Mouse (Mus musculus) testis, postnatal 10 days (tissue): ENCODE data around the gene Tnfrsf11a.
"Not testable (repeated sequence)": the region's sequence is repeated elsewhere in the genome, so short reads cannot be mapped to it uniquely, and the experiment has no call there.

Source experiments
- DNase-seq: peaks from one replicate; pipeline ENCODE4 v3.0.0; 2021; ENCODE audit warnings: low spot score

Gene Tnfrsf11a

GRCm38 (mm10) chr1:105780457-105781364 is at the start of gene Tnfrsf11a:
Tnfrsf11a (plus strand) TSS chr1:105780718.
- peak; percentile 79 for DNase-seq

- DNase-seq: no peak
Measured at GRCm38 (mm10) chr1:105735318-105735717, 45.2 kb upstream of the Tnfrsf11a start.

GRCm38 (mm10) chr1:105738334-105738733 is 42.2 kb upstream of the Tnfrsf11a start:
- no peak for DNase-seq

GRCm38 (mm10) chr1:105739493-105739892 is 41.0 kb upstream of the Tnfrsf11a start:
- no peak for DNase-seq

GRCm38 (mm10) chr1:105742481-105742880 is 38.0 kb upstream of the Tnfrsf11a start:
- DNase-seq: no peak

GRCm38 (mm10) chr1:105746444-105746843 is 34.1 kb upstream of the Tnfrsf11a start:
- no peak for DNase-seq

GRCm38 (mm10) chr1:105746858-105747596 is 33.5 kb upstream of the Tnfrsf11a start:
- DNase-seq: no peak

- no peak for DNase-seq
Measured at GRCm38 (mm10) chr1:105748091-105748799, 32.3 kb upstream of the Tnfrsf11a start.

GRCm38 (mm10) chr1:105752196-105752595 is 28.3 kb upstream of the Tnfrsf11a start:
- DNase-seq: no peak

GRCm38 (mm10) chr1:105752944-105753343 is 27.6 kb upstream of the Tnfrsf11a start:
- no peak for DNase-seq

- no peak for DNase-seq
Measured at GRCm38 (mm10) chr1:105758798-105759197, 21.7 kb upstream of the Tnfrsf11a start.

- no peak for DNase-seq
Measured at GRCm38 (mm10) chr1:105759422-105760165, 20.9 kb upstream of the Tnfrsf11a start.

- DNase-seq: no peak
Measured at GRCm38 (mm10) chr1:105765586-105765985, 14.9 kb upstream of the Tnfrsf11a start.

- DNase-seq: not testable (repeated sequence)
Measured at GRCm38 (mm10) chr1:105766099-105766498, 14.4 kb upstream of the Tnfrsf11a start.

- DNase-seq: no peak
Measured at GRCm38 (mm10) chr1:105768397-105768796, 12.1 kb upstream of the Tnfrsf11a start.

- DNase-seq: no peak
Measured at GRCm38 (mm10) chr1:105770685-105771084, 9.8 kb upstream of the Tnfrsf11a start.

GRCm38 (mm10) chr1:105776426-105776825 is 4.1 kb upstream of the Tnfrsf11a start:
- DNase-seq: no peak

- DNase-seq: no peak
Measured at GRCm38 (mm10) chr1:105780079-105780456, 450 bp upstream of the Tnfrsf11a start.

- DNase-seq: no peak
Measured at GRCm38 (mm10) chr1:105781391-105782146, 1.1 kb downstream of the Tnfrsf11a start.

- DNase-seq: no peak
Measured at GRCm38 (mm10) chr1:105784257-105785016, 3.9 kb downstream of the Tnfrsf11a start.
